Mouse (Mus musculus): Measurements from ENCODE around the gene Rhox2a. TPM values are rescaled to one million over a fixed set of nuclear protein-coding genes. Genes with fewer than 3 reads are reported as not detected.
"Not testable (repeated sequence)": the region's sequence is repeated elsewhere in the genome, so short reads cannot be mapped to it uniquely, and the experiment has no call there.

Rhox2a gene
- 0.26 and 0.29 TPM in 2 replicates for polyA plus RNA-seq (2014; fragmentation: Nextera tagmentation; extraction: Ambion mirVana)

- no CpG with 5 or more reads among the region's 9 CpGs for WGBS
- not testable (repeated sequence) for H3K27ac ChIP-seq (ENCODE audit: low read depth, low read length); H3K4me2 ChIP-seq (replicated peaks; ENCODE audit: low read depth, low read length); H3K9ac ChIP-seq (ENCODE audit: low read depth, low read length); H3K36me3 ChIP-seq (ENCODE audit: control insufficient read depth, insufficient read depth, low read length); H3K4me1 ChIP-seq (replicated peaks; ENCODE audit: control insufficient read depth, insufficient read depth, low read length); H3K9me3 ChIP-seq (ENCODE audit: control insufficient read depth, low read length); ATAC-seq (ENCODE audit: low FRiP score); DNase-seq (ENCODE audit: low spot score); H3K27me3 ChIP-seq (ENCODE audit: control insufficient read depth, insufficient read depth, low read length); H3K4me3 ChIP-seq (ENCODE audit: low read depth, low read length)
Observed at GRCm38 (mm10) chrX:37244676-37245075, at the start of gene Rhox2a. TSS of gene Rhox2a (plus strand) at chrX:37244976.

- WGBS: 49% methylated on average over 8 of the region's 8 CpGs
- Histone ChIP-seq H3K9me3 (ENCODE audit: control insufficient read depth, low read length) (no peaks in the 10 kb centered on the region), H3K4me3 (ENCODE audit: low read depth, low read length) (no peak overlapping the region), H3K27me3 (ENCODE audit: control insufficient read depth, insufficient read depth, low read length) (no peaks in the 10 kb centered on the region), H3K4me1 (replicated peaks; ENCODE audit: control insufficient read depth, insufficient read depth, low read length) (no peaks in the 10 kb centered on the region), H3K36me3 (ENCODE audit: control insufficient read depth, insufficient read depth, low read length) (no peaks in the 10 kb centered on the region), H3K4me2 (replicated peaks; ENCODE audit: low read depth, low read length) (no peak overlapping the region), H3K27ac (ENCODE audit: low read depth, low read length) (no peak overlapping the region), H3K9ac (ENCODE audit: low read depth, low read length) (no peak overlapping the region)
- DNase-seq (ENCODE audit: low spot score) (no peak), ATAC-seq (ENCODE audit: low FRiP score) (no peak)
Observed at GRCm38 (mm10) chrX:37198676-37199075, 46.1 kb upstream of the Rhox2a start.

GRCm38 (mm10) chrX:37210941-37211340 lies 33.8 kb upstream of the Rhox2a start, which contains the start of gene Gm9:
TSS of gene Gm9 (minus strand) at chrX:37211041.
- Histone ChIP-seq H3K4me3 (ENCODE audit: low read depth, low read length) (no peak within 1 kb of the TSS), H3K9ac (ENCODE audit: low read depth, low read length) (no peak within 1 kb of the TSS), H3K36me3 (ENCODE audit: control insufficient read depth, insufficient read depth, low read length) (no peaks in the 10 kb centered on the region), H3K27ac (ENCODE audit: low read depth, low read length) (no peak within 1 kb of the TSS), H3K9me3 (ENCODE audit: control insufficient read depth, low read length) (no peaks in the 10 kb centered on the region), H3K4me1 (replicated peaks; ENCODE audit: control insufficient read depth, insufficient read depth, low read length) (no peaks in the 10 kb centered on the region), H3K4me2 (replicated peaks; ENCODE audit: low read depth, low read length) (no peak within 1 kb of the TSS), H3K27me3 (ENCODE audit: control insufficient read depth, insufficient read depth, low read length) (no peaks in the 10 kb centered on the region)
- DNase-seq (ENCODE audit: low spot score) (no peak), ATAC-seq (ENCODE audit: low FRiP score) (no peak)
- 85% methylated on average over 10 of the region's 10 CpGs for WGBS

- not testable (repeated sequence) for H3K4me2 ChIP-seq (replicated peaks; ENCODE audit: low read depth, low read length); DNase-seq (ENCODE audit: low spot score); H3K4me3 ChIP-seq (ENCODE audit: low read depth, low read length); H3K36me3 ChIP-seq (ENCODE audit: control insufficient read depth, insufficient read depth, low read length); H3K27ac ChIP-seq (ENCODE audit: low read depth, low read length); H3K4me1 ChIP-seq (replicated peaks; ENCODE audit: control insufficient read depth, insufficient read depth, low read length); H3K27me3 ChIP-seq (ENCODE audit: control insufficient read depth, insufficient read depth, low read length); H3K9me3 ChIP-seq (ENCODE audit: control insufficient read depth, low read length); H3K9ac ChIP-seq (ENCODE audit: low read depth, low read length); ATAC-seq (ENCODE audit: low FRiP score)
- 62% methylated on average over 1 of the region's 1 CpGs for WGBS
Observed at GRCm38 (mm10) chrX:37222158-37222557, 22.6 kb upstream of the Rhox2a start, which contains the start of gene Rhox1. TSS of gene Rhox1 (minus strand) at chrX:37222258.

GRCm38 (mm10) chrX:37249619-37250018 lies 4.8 kb downstream of the Rhox2a start, which contains the start of gene Rhox3a:
TSS of gene Rhox3a (plus strand) at chrX:37249919.
- not testable (repeated sequence) for H3K9ac ChIP-seq (ENCODE audit: low read depth, low read length); H3K4me3 ChIP-seq (ENCODE audit: low read depth, low read length); H3K4me1 ChIP-seq (replicated peaks; ENCODE audit: control insufficient read depth, insufficient read depth, low read length); ATAC-seq (ENCODE audit: low FRiP score); H3K9me3 ChIP-seq (ENCODE audit: control insufficient read depth, low read length); H3K27ac ChIP-seq (ENCODE audit: low read depth, low read length); DNase-seq (ENCODE audit: low spot score); H3K4me2 ChIP-seq (replicated peaks; ENCODE audit: low read depth, low read length); H3K36me3 ChIP-seq (ENCODE audit: control insufficient read depth, insufficient read depth, low read length); H3K27me3 ChIP-seq (ENCODE audit: control insufficient read depth, insufficient read depth, low read length)
- WGBS: 71% methylated on average over 1 of the region's 3 CpGs

GRCm38 (mm10) chrX:37265038-37265437 lies 20.3 kb downstream of the Rhox2a start, which contains the start of gene Rhox4a:
TSS of gene Rhox4a (plus strand) at chrX:37265338.
- not testable (repeated sequence) for H3K4me3 ChIP-seq (ENCODE audit: low read depth, low read length); H3K27me3 ChIP-seq (ENCODE audit: control insufficient read depth, insufficient read depth, low read length); ATAC-seq (ENCODE audit: low FRiP score); H3K27ac ChIP-seq (ENCODE audit: low read depth, low read length); H3K4me2 ChIP-seq (replicated peaks; ENCODE audit: low read depth, low read length); DNase-seq (ENCODE audit: low spot score); H3K9me3 ChIP-seq (ENCODE audit: control insufficient read depth, low read length); H3K4me1 ChIP-seq (replicated peaks; ENCODE audit: control insufficient read depth, insufficient read depth, low read length); H3K36me3 ChIP-seq (ENCODE audit: control insufficient read depth, insufficient read depth, low read length); H3K9ac ChIP-seq (ENCODE audit: low read depth, low read length)
- WGBS: 95% methylated on average over 10 of the region's 19 CpGs

Other genes with a start within 250 kb of the Rhox2a start
- not detected in 2 replicates for gene Sowahd, start 196.1 kb upstream of the Rhox2a start, polyA plus RNA-seq (2014; fragmentation: Nextera tagmentation; extraction: Ambion mirVana)
- gene Rpl39, start 159.6 kb upstream of the Rhox2a start, polyA plus RNA-seq (2014; fragmentation: Nextera tagmentation; extraction: Ambion mirVana): 414 and 431 TPM in 2 replicates
- gene Upf3b, start 134.7 kb upstream of the Rhox2a start, polyA plus RNA-seq (2014; fragmentation: Nextera tagmentation; extraction: Ambion mirVana): 19.0 and 27.6 TPM in 2 replicates
- 22.3 and 25.9 TPM in 2 replicates for gene Nkap, start 118.2 kb upstream of the Rhox2a start, polyA plus RNA-seq (2014; fragmentation: Nextera tagmentation; extraction: Ambion mirVana)
- 0.50 and 0.57 TPM in 2 replicates for gene Akap14, start 76.1 kb upstream of the Rhox2a start, polyA plus RNA-seq (2014; fragmentation: Nextera tagmentation; extraction: Ambion mirVana)
- gene Ndufa1, start 53.8 kb upstream of the Rhox2a start, polyA plus RNA-seq (2014; fragmentation: Nextera tagmentation; extraction: Ambion mirVana): 443 and 479 TPM in 2 replicates
- 16.1 and 18.5 TPM in 2 replicates for gene Rnf113a1, start 53.7 kb upstream of the Rhox2a start, polyA plus RNA-seq (2014; fragmentation: Nextera tagmentation; extraction: Ambion mirVana)
- gene Gm9, start 33.9 kb upstream of the Rhox2a start, polyA plus RNA-seq (2014; fragmentation: Nextera tagmentation; extraction: Ambion mirVana): not detected in 2 replicates
- gene Rhox1, start 22.7 kb upstream of the Rhox2a start, polyA plus RNA-seq (2014; fragmentation: Nextera tagmentation; extraction: Ambion mirVana): not detected in 2 replicates
- gene Rhox3a, start 4.9 kb downstream of the Rhox2a start, polyA plus RNA-seq (2014; fragmentation: Nextera tagmentation; extraction: Ambion mirVana): not detected in 2 replicates
- gene Rhox4a, start 20.4 kb downstream of the Rhox2a start, polyA plus RNA-seq (2014; fragmentation: Nextera tagmentation; extraction: Ambion mirVana): not detected in 2 replicates
- not detected in 2 replicates for gene Rhox3a2, start 135.1 kb downstream of the Rhox2a start, polyA plus RNA-seq (2014; fragmentation: Nextera tagmentation; extraction: Ambion mirVana)
- gene Rhox4a2, start 145.9 kb downstream of the Rhox2a start, polyA plus RNA-seq (2014; fragmentation: Nextera tagmentation; extraction: Ambion mirVana): 4.2 TPM in 2 replicates
- 0.85 TPM in 1 of 2 replicates, not detected in the other for gene Rhox2b, start 167.1 kb downstream of the Rhox2a start, polyA plus RNA-seq (2014; fragmentation: Nextera tagmentation; extraction: Ambion mirVana)
- 0.91 and 1.5 TPM in 2 replicates for gene Rhox4b, start 187.5 kb downstream of the Rhox2a start, polyA plus RNA-seq (2014; fragmentation: Nextera tagmentation; extraction: Ambion mirVana)
- gene Rhox2c, start 208.7 kb downstream of the Rhox2a start, polyA plus RNA-seq (2014; fragmentation: Nextera tagmentation; extraction: Ambion mirVana): 2.4 and 4.1 TPM in 2 replicates
- not detected in 2 replicates for gene Rhox3c, start 213.6 kb downstream of the Rhox2a start, polyA plus RNA-seq (2014; fragmentation: Nextera tagmentation; extraction: Ambion mirVana)
- 0.37 TPM in 1 of 2 replicates, not detected in the other for gene Rhox4c, start 235.4 kb downstream of the Rhox2a start, polyA plus RNA-seq (2014; fragmentation: Nextera tagmentation; extraction: Ambion mirVana)
- 0.43 TPM in 1 of 2 replicates, not detected in the other for gene Rhox2d, start 248.5 kb downstream of the Rhox2a start, polyA plus RNA-seq (2014; fragmentation: Nextera tagmentation; extraction: Ambion mirVana)

Data from hindbrain, embryonic 11.5 days (tissue).